In genomic region chr2:169621201-169621710, GRCm38 (mm10) we compare ENCODE assay signal across 9 mouse cellular contexts. TPM values are rescaled to one million over a fixed set of nuclear protein-coding genes. Genes with fewer than 3 reads are reported as not detected.
DNase-seq lines count a peak whose midpoint lies in the region; ATAC-seq lines count a peak whose summit lies in the region.
"Had no signal": no experiment of that assay in that cellular context is flagged by ENCODE, and none has a peak within 500 bp of the region (broad histone marks: within the 10 kb centered on the region; RNA-seq: fewer than 3 reads in every experiment).

No protein-coding gene starts in this region.

- H3K4me3 ChIP-seq in kidney, embryonic 16.5 days (ENCODE audit: low read length) = peak overlapping the region; percentile 35
- H3K4me3 ChIP-seq: embryonic facial prominence, embryonic 15.5 days had no signal

- H3K9me3 ChIP-seq in kidney, embryonic 16.5 days (ENCODE audit: low read length) = no peaks in the 10 kb centered on the region
- H3K9me3 ChIP-seq: embryonic facial prominence, embryonic 15.5 days had no signal

- peak overlapping the region; percentile 73 for H3K4me2 ChIP-seq in kidney, embryonic 16.5 days (replicated peaks; ENCODE audit: low read depth, low read length)
- H3K4me2 ChIP-seq: embryonic facial prominence, embryonic 15.5 days had no signal

- 1% methylated on average over 15 of the region's 15 CpGs for WGBS in kidney, embryonic 16.5 days

- H3K4me1 ChIP-seq in kidney, embryonic 16.5 days (ENCODE audit: insufficient read depth, low read length) = peaks cover 19% of the 10 kb centered on the region
- H3K4me1 ChIP-seq: embryonic facial prominence, embryonic 15.5 days had no signal

- peak; percentile 85 for ATAC-seq in kidney, embryonic 16.5 days (ENCODE audit: low FRiP score, low TSS enrichment)
- no peak for ATAC-seq in monocyte, adult 5-6 weeks (replicated peaks; ENCODE audit: insufficient number of reproducible peaks, low FRiP score, low TSS enrichment, poor library complexity, severe bottlenecking)

- H3K27ac ChIP-seq in kidney, embryonic 16.5 days (ENCODE audit: low read length) = peak overlapping the region; percentile 78
- H3K27ac ChIP-seq: embryonic facial prominence, embryonic 15.5 days had no signal

- H3K36me3 ChIP-seq in kidney, embryonic 16.5 days (ENCODE audit: insufficient read depth, low read length) = no peaks in the 10 kb centered on the region
- H3K36me3 ChIP-seq: embryonic facial prominence, embryonic 15.5 days had no signal

- DNase-seq in adrenal gland, postnatal 14 days = peak; percentile 49
- no peak for DNase-seq in adrenal gland, postnatal 25 days
- DNase-seq in thymus, postnatal 14 days = peak; percentile 12
- no peak for DNase-seq in thymus, postnatal 36 days
- DNase-seq in neural tube, embryonic 10.5 days (ENCODE audit: extremely low spot score, low spot score) = peak; percentile 73
- no peak for DNase-seq in spleen, postnatal 4 days (ENCODE audit: low spot score in 2 of 2)

- no peaks in the 10 kb centered on the region for H3K27me3 ChIP-seq in kidney, embryonic 16.5 days (ENCODE audit: insufficient read depth, low read length)
- H3K27me3 ChIP-seq: embryonic facial prominence, embryonic 15.5 days had no signal

- H3K9ac ChIP-seq in kidney, embryonic 16.5 days (replicated peaks; ENCODE audit: low read length) = peak overlapping the region; percentile 65
- H3K9ac ChIP-seq: embryonic facial prominence, embryonic 15.5 days had no signal

RNA-seq across cellular contexts. Expression of gene Tshz2, which starts 11.6 kb away (rescaled TPM):
- 49.7 and 56.1 TPM in 2 replicates for total RNA-seq in adrenal gland, postnatal 14 days (2021)
- 41.8 and 43.9 TPM in 2 replicates for total RNA-seq in adrenal gland, postnatal 25 days (2021)
- polyA plus RNA-seq in kidney, embryonic 16.5 days (2015; fragmentation: Nextera tagmentation; extraction: Ambion mirVana) = 11.5 and 15.2 TPM in 2 replicates
- not detected in 3 replicates for total RNA-seq in monocyte, adult 5-6 weeks (2017)

RNA-seq across cellular contexts. Expression of gene Gm11011, which starts 33.7 kb away (rescaled TPM):
- not detected in 2 replicates for total RNA-seq in adrenal gland, postnatal 14 days (2021)
- not detected in 2 replicates for total RNA-seq in adrenal gland, postnatal 25 days (2021)
- polyA plus RNA-seq in kidney, embryonic 16.5 days (2015; fragmentation: Nextera tagmentation; extraction: Ambion mirVana) = not detected in 2 replicates
- not detected in 3 replicates for total RNA-seq in monocyte, adult 5-6 weeks (2017)
- polyA plus RNA-seq: embryonic facial prominence, embryonic 15.5 days had no signal

Comparison
In these comparisons a context has a peak if more than half of its experiments do, and no peak if none do; other contexts are left out.
1. DNase-seq: peak in adrenal gland, postnatal 14 days (single experiment), thymus, postnatal 14 days (single experiment) and neural tube, embryonic 10.5 days (single experiment); none in adrenal gland, postnatal 25 days (single experiment), thymus, postnatal 36 days (0 of 2) and spleen, postnatal 4 days (0 of 2).
2. RNA of gene Tshz2, which starts 11.6 kb away (total RNA-seq): 49.7 to 56.1 TPM in adrenal gland, postnatal 14 days and 41.8 to 43.9 TPM in adrenal gland, postnatal 25 days; not detected in monocyte, adult 5-6 weeks; every median in the first group is over 10 times any median in the second.